Mouse (Mus musculus): Measurements from ENCODE around the gene Slc38a4.

DNA sequence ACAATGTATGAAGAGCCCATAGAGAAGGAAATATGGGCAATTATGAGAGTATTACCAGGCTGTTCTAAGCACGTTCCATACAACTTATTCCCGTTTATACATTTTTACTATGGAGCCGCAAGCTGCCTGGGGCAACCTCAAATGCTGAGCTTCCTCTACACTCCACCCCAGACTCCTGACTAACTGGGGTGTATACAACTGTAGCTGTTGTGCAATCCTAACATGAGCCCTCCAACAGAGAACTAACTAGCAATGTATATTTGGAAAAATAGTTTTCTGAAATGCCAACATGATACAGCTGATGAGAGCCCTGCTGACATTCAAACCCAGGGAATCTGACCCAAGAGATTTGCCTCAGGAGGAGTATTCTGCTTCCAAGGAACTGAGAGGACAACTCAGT lies 48.3 kb upstream of the Slc38a4 start:
- TF ChIP-seq CTCF (IDR thresholded peaks at IDR 0.05; ENCODE audit: low read depth, low read length) (no peak), POLR2A (IDR thresholded peaks at IDR 0.05; ENCODE audit: insufficient read depth, low read length) (no peak), EP300 (IDR thresholded peaks at IDR 0.05; ENCODE audit: insufficient read depth, low read depth, low read length) (no peak)

All from ES-Bruce4 (cell line).